Mouse (Mus musculus): ENCODE results near the gene Olfr807.

- TF ChIP-seq CTCF (conservative IDR thresholded peaks at IDR 0.05; ENCODE audit: insufficient read depth, insufficient read length, low read depth, low read length) (no peak), POLR2A (IDR thresholded peaks at IDR 0.05; ENCODE audit: low read depth, low read length) (no peak)
Measured at GRCm38 (mm10) chr10:129757693-129758092, at the start of gene Olfr807.

Measured in kidney, adult 2 months (tissue).